Mouse (Mus musculus) cerebellum, postnatal 25 days (tissue): ENCODE measurements at regions not wholly inside any gene's neighbourhood (a gene's known extent, or its start where the extent isn't known, plus 50 kb on each side); places are given as distances from the start of the nearest gene placed in this dataset.

Source experiments
- DNase-seq, 2 experiments: peaks; one replicate each; pipeline ENCODE4 v3.0.0; 2021; ENCODE audit warnings: mixed read lengths in 2 of 2

GRCm38 (mm10) chr13:60004611-60005010 is 172.6 kb downstream of the Gas1 start:
- DNase-seq: no peak

GRCm38 (mm10) chr13:60002098-60002497 is 175.1 kb downstream of the Gas1 start:
- no peak for DNase-seq

GRCm38 (mm10) chr13:60001637-60002036 is 175.5 kb downstream of the Gas1 start:
- no peak for DNase-seq

GRCm38 (mm10) chr13:60000618-60001347 is 176.4 kb downstream of the Gas1 start:
- no peak for DNase-seq

- DNase-seq: no peak
Observed at GRCm38 (mm10) chr13:59997431-59997830, 174.5 kb upstream of the Tut7 start.

- DNase-seq: no peak
Observed at GRCm38 (mm10) chr13:59996146-59996814, 173.3 kb upstream of the Tut7 start.

GRCm38 (mm10) chr13:59992780-59993501 is 170.0 kb upstream of the Tut7 start:
- DNase-seq: no peak

GRCm38 (mm10) chr13:59992346-59992745 is 169.4 kb upstream of the Tut7 start:
- DNase-seq: no peak

- no peak for DNase-seq
Observed at GRCm38 (mm10) chr13:59990402-59991280, 167.7 kb upstream of the Tut7 start.

- DNase-seq: no peak
Observed at GRCm38 (mm10) chr13:59988393-59988965, 165.5 kb upstream of the Tut7 start.

GRCm38 (mm10) chr13:59976425-59976824 is 153.5 kb upstream of the Tut7 start:
- DNase-seq: no peak

- DNase-seq: no peak
Observed at GRCm38 (mm10) chr13:59972093-59972427, 149.1 kb upstream of the Tut7 start.

- DNase-seq: no peak
Observed at GRCm38 (mm10) chr13:59971231-59972092, 148.5 kb upstream of the Tut7 start.

- DNase-seq: no peak
Observed at GRCm38 (mm10) chr13:59970430-59970829, 147.5 kb upstream of the Tut7 start.

- no peak for DNase-seq
Observed at GRCm38 (mm10) chr13:59969484-59969883, 146.5 kb upstream of the Tut7 start.

GRCm38 (mm10) chr13:59968584-59969240 is 145.8 kb upstream of the Tut7 start:
- DNase-seq: peak; percentile 37 to 51

- no peak for DNase-seq
Observed at GRCm38 (mm10) chr13:59966535-59967255, 143.7 kb upstream of the Tut7 start.

- no peak for DNase-seq
Observed at GRCm38 (mm10) chr13:59964981-59965380, 142.0 kb upstream of the Tut7 start.

GRCm38 (mm10) chr13:59962676-59963664 is 140.0 kb upstream of the Tut7 start:
- DNase-seq: no peak
